Mouse (Mus musculus) midbrain, embryonic 16.5 days (tissue): ENCODE data around the gene Trim16. TPM values are rescaled to one million over a fixed set of nuclear protein-coding genes. Genes with fewer than 3 reads are reported as not detected.
A peak's percentile ranks its signal among the peaks of the same experiment; 100 is the strongest.

ENCODE experiments used
- ATAC-seq: fragments of 200-750 bp; cut with Nextera tagmentation; 2 replicates; pipeline ENCODE4 v1.8.0; 2017; ENCODE audit warnings: moderate TSS enrichment
- H3K27ac ChIP-seq: fragments of 300-500 bp; sonication (generic); 2 replicates; pipeline ENCODE4 v1.5.1; 2014; ENCODE audit warnings: mild to moderate bottlenecking, low read length, mixed read lengths
- H3K27me3 ChIP-seq: fragments of 300-500 bp; sonication (generic); 2 replicates; pipeline ENCODE4 v1.6.1; 2014; ENCODE audit warnings: low read depth, low read length, mixed read lengths; ENCODE audit not compliant: control insufficient read depth, insufficient read depth
- H3K36me3 ChIP-seq: fragments of 300-500 bp; sonication (generic); 2 replicates; pipeline ENCODE4 v1.6.1; 2014; ENCODE audit warnings: mild to moderate bottlenecking, low read length, moderate library complexity, mixed read lengths; ENCODE audit not compliant: control insufficient read depth, insufficient read depth
- H3K4me1 ChIP-seq: fragments of 300-500 bp; sonication (generic); 2 replicates; pipeline ENCODE4 v1.6.1; 2014; ENCODE audit warnings: mild to moderate bottlenecking, low read length, mixed read lengths; ENCODE audit not compliant: control insufficient read depth, insufficient read depth
- H3K4me2 ChIP-seq: fragments of 300-500 bp; sonication (generic); 2 replicates; pipeline ENCODE4 v1.6.1; 2014; ENCODE audit warnings: mild to moderate bottlenecking, low read length, mixed read lengths
- H3K4me3 ChIP-seq: fragments of 300-500 bp; sonication (generic); 2 replicates; pipeline ENCODE4 v1.5.1; 2014; ENCODE audit warnings: low read depth, mild to moderate bottlenecking, low read length, moderate library complexity, mixed read lengths
- H3K9ac ChIP-seq: fragments of 300-500 bp; sonication (generic); 2 replicates; pipeline ENCODE4 v1.6.1; 2014; ENCODE audit warnings: low read depth, low read length, mixed read lengths
- H3K9me3 ChIP-seq: fragments of 300-500 bp; sonication (generic); replicated peaks from 2 replicates; pipeline ENCODE4 v1.6.1; 2014; ENCODE audit warnings: mild to moderate bottlenecking, low read length, mixed read lengths; ENCODE audit not compliant: control insufficient read depth, poor library complexity, severe bottlenecking
- WGBS: fragments of 180-500 bp; shearing (Covaris S2); extraction: QIAGEN DNeasy Blood & Tissue Kit; methylation state at CpG from one replicate; pipeline ENCODE4 v1.1.7; 2014; 5-methylcytosine and 5-hydroxymethylcytosine counted together
- polyA plus RNA-seq: library from polyadenylated mRNA; unstranded; fragments of >200 nt; fragmentation: Nextera tagmentation; extraction: Ambion mirVana; gene quantifications from 2 replicates; pipeline ENCODE4 v1.2.1, GENCODE M21; 2015

The Trim16 gene
- polyA plus RNA-seq, 1 experiment from 2014 or later: 6.8 TPM

DNA sequence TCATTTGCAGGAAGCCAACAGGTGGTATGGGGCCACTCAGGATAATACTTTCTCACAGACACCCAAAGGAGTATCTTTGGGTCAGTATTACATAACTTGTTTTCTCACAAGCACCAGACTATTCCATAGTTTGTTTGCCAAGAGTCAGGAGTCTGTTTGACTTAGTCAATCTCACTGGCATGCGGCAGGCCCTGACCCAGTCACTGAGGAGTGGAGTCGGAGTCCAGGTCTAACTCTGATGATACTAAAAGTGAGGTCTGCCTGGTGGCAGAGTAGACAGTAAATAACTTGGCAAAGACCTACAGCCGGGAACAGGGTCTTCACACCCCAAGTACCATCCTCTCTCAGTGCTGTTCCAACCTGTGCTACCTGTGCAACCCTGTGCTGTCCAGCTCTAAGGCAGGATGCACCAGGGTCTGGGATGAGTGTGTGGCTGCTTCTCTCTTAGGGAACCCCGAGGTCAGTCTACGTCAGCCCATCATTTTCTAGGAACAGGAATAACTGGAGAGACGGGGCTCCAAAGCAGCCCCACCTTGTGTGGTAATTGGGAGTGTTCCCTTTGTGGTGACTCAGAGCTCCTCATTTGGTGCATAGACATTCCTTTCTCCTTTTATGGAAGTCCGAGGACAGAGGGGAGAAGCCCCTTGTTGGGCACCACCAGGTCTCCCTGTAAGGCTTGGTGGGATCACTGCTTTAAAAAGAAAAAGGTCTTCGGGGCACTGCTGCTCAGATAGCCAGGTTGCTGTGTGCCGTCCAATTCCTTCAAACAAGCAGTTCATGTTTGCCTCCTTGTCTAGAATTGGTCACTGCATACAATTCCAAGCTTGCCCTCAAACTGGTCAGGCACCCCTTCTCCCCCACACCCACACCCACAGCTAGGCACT, 5.4 kb downstream of the Trim16 start:
- WGBS: 87% methylated on average over 9 of the region's 9 CpGs
- H3K4me1 ChIP-seq: peaks cover 2% of the 10 kb centered on the region
- H3K4me2 ChIP-seq: no peak overlapping the region
- H3K27ac ChIP-seq: no peak overlapping the region
- H3K36me3 ChIP-seq: no peaks in the 10 kb centered on the region
- H3K9ac ChIP-seq: no peak overlapping the region
- no peaks in the 10 kb centered on the region for H3K27me3 ChIP-seq
- H3K4me3 ChIP-seq: no peak overlapping the region
- H3K9me3 ChIP-seq: no peaks in the 10 kb centered on the region
- ATAC-seq: no peak

DNA sequence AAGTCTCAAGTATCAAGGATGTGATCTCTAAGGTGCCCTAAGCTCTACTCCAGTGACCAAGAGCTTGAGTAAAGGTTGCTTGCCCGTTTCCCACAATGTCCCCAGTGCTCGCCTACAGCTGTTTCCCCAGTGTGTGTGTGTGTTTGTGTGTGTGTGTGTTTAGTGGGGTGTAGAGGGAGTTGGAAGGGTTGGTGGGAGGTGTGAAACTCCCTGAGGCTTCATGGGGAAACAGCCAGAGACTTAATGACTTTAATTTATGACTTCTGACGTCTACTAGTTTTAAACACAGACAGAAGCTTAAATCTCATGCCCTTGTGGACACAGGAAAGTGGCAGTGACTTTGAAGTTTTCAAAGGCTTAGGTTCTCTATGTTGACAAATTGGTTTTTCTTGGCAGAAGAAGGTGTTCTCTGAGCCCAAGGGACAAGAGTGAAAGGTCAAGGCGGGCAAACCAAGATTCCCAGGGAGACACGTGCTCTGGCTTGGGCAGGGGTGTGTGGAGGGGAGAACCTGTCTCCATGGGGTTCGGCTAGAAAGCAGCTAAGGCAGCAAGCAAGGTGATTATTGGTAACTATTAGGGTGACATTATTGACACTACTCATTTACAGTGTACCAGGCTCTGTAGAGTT, 6.2 kb downstream of the Trim16 start:
- Histone ChIP-seq H3K4me3 (no peak overlapping the region), H3K9me3 (no peaks in the 10 kb centered on the region), H3K4me1 (no peaks in the 10 kb centered on the region), H3K4me2 (no peak overlapping the region), H3K27me3 (no peaks in the 10 kb centered on the region), H3K36me3 (no peaks in the 10 kb centered on the region), H3K9ac (no peak overlapping the region), H3K27ac (no peak overlapping the region)
- WGBS: 82% methylated on average over 6 of the region's 6 CpGs
- ATAC-seq: no peak

DNA sequence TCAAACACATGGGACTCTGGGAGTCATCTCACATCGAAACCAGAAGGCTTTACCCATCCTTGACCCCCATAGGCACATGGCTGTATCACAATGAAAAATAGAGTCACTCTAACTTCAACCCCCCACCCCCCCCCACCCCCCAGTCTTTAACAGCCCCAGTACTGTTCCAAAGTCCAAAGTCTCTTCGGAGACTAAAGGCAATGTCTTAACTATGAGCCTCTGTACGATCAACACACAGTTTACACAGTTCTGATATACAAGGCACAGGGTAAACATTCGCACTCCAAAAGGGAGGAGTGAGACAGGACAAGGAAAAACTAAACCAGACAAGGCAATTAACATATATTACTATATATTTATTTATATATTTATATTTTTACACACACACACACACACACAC, 7.1 kb downstream of the Trim16 start:
- no peak for ATAC-seq
- WGBS: 91% methylated on average over 4 of the region's 4 CpGs

DNA sequence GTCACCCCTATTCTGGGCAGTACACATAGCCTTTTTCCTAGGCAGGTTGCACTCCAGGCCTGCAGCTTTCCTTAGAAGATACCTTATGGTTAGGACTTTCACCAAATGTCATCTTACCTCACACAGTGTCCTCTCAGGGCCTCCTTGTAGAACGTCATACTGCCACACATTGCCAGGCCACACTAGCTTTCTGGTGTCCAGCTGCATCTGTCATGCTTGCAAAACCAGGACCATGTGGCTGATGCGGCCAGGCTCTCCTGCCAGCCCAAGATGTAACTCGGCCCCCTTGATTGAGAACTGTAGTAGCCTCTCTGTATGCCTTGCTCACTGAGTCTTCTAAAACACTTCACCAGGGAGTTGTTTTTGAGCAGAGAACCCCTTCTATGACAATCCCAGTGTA, 7.9 kb downstream of the Trim16 start:
- H3K27me3 ChIP-seq: no peaks in the 10 kb centered on the region
- no peak for ATAC-seq
- H3K4me3 ChIP-seq: no peak overlapping the region
- no peaks in the 10 kb centered on the region for H3K9me3 ChIP-seq
- no peak overlapping the region for H3K9ac ChIP-seq
- WGBS: 87% methylated on average over 3 of the region's 3 CpGs
- no peaks in the 10 kb centered on the region for H3K36me3 ChIP-seq
- no peak overlapping the region for H3K27ac ChIP-seq
- H3K4me1 ChIP-seq: no peaks in the 10 kb centered on the region
- H3K4me2 ChIP-seq: no peak overlapping the region

More for the DNA sequence above, 7.1 kb downstream of the Trim16 start:
- no peaks in the 10 kb centered on the region for H3K27me3 ChIP-seq
- no peak overlapping the region for H3K9ac ChIP-seq
- H3K27ac ChIP-seq: no peak overlapping the region
- no peaks in the 10 kb centered on the region for H3K9me3 ChIP-seq
- H3K4me3 ChIP-seq: no peak overlapping the region
- H3K36me3 ChIP-seq: no peaks in the 10 kb centered on the region
- H3K4me1 ChIP-seq: no peaks in the 10 kb centered on the region
- H3K4me2 ChIP-seq: no peak overlapping the region

DNA sequence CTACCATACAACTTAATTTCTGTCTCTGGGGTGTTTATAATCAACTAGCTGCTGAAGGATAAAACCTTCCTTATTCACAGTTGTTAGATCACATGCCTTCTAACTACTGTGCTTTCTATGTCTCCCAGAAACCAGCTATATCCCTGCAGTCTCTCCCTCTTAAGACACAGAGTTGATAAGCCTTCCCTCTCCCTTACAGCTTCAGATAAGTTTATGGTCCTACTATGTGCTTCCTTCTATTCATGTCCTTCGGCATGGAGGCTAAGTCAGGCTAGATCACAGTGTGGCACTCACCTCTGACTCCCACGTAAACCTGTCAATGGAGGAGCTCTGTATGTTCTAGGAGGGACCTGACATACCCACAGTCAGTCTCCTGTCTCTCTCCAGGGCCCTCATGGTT, 10.4 kb downstream of the Trim16 start:
- Histone ChIP-seq H3K4me2 (no peak overlapping the region), H3K27me3 (no peaks in the 10 kb centered on the region), H3K36me3 (no peaks in the 10 kb centered on the region), H3K9ac (no peak overlapping the region), H3K27ac (no peak overlapping the region), H3K4me1 (no peaks in the 10 kb centered on the region), H3K9me3 (no peaks in the 10 kb centered on the region), H3K4me3 (no peak overlapping the region)
- 96% methylated on average over 2 of the region's 2 CpGs for WGBS
- no peak for ATAC-seq

DNA sequence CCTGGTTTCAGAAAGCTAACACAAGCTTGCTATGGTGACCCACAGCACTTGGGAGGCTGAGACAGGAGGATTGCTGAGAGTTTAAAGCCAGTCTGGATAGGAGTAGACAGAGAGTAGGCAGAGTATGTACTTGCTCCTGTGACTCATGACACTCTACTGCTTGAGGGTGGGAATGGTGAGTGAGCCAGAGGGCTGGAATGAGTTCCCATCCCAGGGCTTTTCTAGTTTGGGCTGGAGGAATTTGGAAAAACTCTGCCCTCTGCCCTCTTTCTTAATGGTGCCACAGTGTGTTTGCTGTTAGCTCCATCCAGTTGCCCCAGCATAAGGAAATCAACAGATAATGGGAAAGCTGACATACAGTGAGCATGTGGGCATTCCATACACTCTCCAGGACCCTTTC, 11.9 kb downstream of the Trim16 start:
- no peak overlapping the region for H3K27ac ChIP-seq
- H3K4me1 ChIP-seq: no peaks in the 10 kb centered on the region
- H3K36me3 ChIP-seq: no peaks in the 10 kb centered on the region
- H3K9ac ChIP-seq: no peak overlapping the region
- no peak overlapping the region for H3K4me2 ChIP-seq
- H3K27me3 ChIP-seq: no peaks in the 10 kb centered on the region
- ATAC-seq: no peak
- no peak overlapping the region for H3K4me3 ChIP-seq
- no peaks in the 10 kb centered on the region for H3K9me3 ChIP-seq

DNA sequence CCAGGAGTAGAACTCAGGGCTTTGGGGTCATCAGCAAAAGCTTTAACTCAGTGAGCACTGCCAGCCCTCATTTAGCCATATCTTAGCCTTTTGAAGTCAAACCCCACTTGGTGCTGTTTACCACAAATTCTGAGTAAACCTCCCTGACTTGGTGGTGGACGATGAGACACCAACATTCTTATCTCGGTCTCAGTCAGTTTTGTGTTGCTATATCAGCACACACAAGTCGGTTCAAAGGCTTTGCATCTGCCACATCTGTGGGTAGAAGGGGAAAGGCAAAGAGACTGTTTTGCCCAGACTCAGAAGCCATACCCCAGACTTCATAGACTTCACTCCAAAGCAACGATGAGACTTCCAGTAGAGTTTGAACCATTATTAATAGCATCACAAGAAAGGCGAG, 24.5 kb downstream of the Trim16 start:
- Histone ChIP-seq H3K36me3 (no peaks in the 10 kb centered on the region), H3K9ac (no peak overlapping the region), H3K4me3 (no peak overlapping the region), H3K4me2 (no peak overlapping the region), H3K27ac (no peak overlapping the region), H3K27me3 (no peaks in the 10 kb centered on the region), H3K4me1 (peaks cover 3% of the 10 kb centered on the region; the same call in 1 of the 2 replicates), H3K9me3 (no peaks in the 10 kb centered on the region)
- no peak for ATAC-seq
- WGBS: 93% methylated on average over 5 of the region's 5 CpGs

DNA sequence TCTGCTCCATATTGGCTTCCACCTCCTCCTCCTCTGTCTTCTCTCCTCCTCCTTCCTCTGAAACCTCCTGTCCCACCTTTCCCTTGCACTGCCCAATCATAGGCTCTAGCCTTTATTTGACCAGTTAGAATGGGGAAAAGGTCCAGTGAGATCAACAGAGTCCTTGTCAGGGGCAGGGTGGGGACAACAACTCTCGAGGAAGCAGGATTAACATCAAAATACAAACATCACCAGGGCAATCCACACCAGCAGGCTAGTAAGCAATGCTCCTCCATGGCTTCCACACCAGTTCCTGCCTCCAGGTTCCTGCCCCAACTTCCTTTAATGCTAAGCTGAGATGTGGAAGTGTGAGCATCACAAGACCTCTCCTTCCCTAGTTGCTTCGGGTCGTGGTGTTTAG, 25.7 kb downstream of the Trim16 start:
- Histone ChIP-seq H3K27me3 (no peaks in the 10 kb centered on the region), H3K36me3 (no peaks in the 10 kb centered on the region), H3K9ac (no peak overlapping the region), H3K4me1 (peaks cover 3% of the 10 kb centered on the region; the same call in 1 of the 2 replicates), H3K9me3 (no peaks in the 10 kb centered on the region), H3K4me3 (no peak overlapping the region), H3K27ac (no peak overlapping the region), H3K4me2 (no peak overlapping the region)
- 83% methylated on average over 3 of the region's 3 CpGs for WGBS
- ATAC-seq: no peak

DNA sequence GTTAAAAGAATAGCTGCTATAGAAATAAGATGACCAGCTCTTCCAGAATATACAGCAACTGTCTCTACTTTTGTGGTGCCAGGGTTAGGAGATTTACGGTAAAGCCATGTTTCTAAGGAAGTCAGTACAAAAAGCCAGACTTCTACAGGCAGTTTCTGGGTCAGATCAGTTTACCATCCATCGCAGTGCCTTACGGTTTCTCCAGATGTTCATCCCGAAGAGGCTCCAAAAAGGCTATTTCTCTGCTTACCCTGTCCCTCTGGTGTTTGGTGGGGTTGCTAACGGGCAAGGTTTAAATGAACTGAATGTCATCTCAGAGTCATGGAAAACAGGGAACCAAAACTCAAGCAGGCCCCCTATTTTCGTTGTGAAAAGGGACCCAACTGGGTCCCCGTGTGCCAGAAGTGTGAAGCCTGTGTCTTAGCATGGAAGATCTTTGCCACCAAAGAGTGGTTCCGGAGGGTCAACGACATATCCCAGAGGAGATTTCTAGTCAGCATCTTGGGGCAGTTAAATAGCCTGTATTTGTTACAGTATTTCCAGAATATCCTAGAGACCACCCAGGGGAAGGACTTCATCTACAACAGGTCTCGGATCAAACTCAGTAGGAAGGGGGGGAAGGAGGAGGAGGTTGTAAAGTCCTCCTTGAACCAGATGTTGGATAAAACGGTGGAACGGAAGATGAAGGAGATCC, 27.1 kb downstream of the Trim16 start, which contains the start of gene Fbxw10:
Gene Fbxw10 (plus strand): TSS at position 109 of the 694 bp plus-strand sequence.
- no peak within 1 kb of the TSS for H3K4me3 ChIP-seq

More for the DNA sequence above, 27.1 kb downstream of the Trim16 start, which contains the start of gene Fbxw10:
- H3K9ac ChIP-seq: peak within 1 kb of the TSS; percentile 47; the same call in 1 of the 2 replicates
- whole genome bisulfite sequencing: 34% methylated on average over 12 of the region's 12 CpGs
- H3K27ac ChIP-seq: no peak within 1 kb of the TSS
- H3K9me3 ChIP-seq: no peaks in the 10 kb centered on the region
- H3K4me2 ChIP-seq: peak within 1 kb of the TSS; percentile 46
- no peaks in the 10 kb centered on the region for H3K27me3 ChIP-seq
- no peak for ATAC-seq
- H3K36me3 ChIP-seq: no peaks in the 10 kb centered on the region
- H3K4me1 ChIP-seq: peaks cover 3% of the 10 kb centered on the region; the same call in 1 of the 2 replicates
